Mouse (Mus musculus) T-helper 17 cell (primary cell): Measurements from ENCODE around the gene Frmd5.
"Not testable (repeated sequence)": the region's sequence is repeated elsewhere in the genome, so short reads cannot be mapped to it uniquely, and the experiment has no call there.

Experiments used
- in situ Hi-C, 2 experiments: fragments of 300-600 bp; cut with MboI, MseI; formaldehyde crosslinking; loops; 1 replicate in 1 of 2; 2 replicates in 1 of 2; pipeline ENCODE4 v1.15.1; 2025; ENCODE audit warnings: high pct_unique_total_duplicates in 2 of 2

Frmd5 gene

GRCm38 (mm10) chr2:121582809-121583376, 224.0 kb downstream of the Frmd5 start:
- in situ Hi-C loops = no loop called here

DNA sequence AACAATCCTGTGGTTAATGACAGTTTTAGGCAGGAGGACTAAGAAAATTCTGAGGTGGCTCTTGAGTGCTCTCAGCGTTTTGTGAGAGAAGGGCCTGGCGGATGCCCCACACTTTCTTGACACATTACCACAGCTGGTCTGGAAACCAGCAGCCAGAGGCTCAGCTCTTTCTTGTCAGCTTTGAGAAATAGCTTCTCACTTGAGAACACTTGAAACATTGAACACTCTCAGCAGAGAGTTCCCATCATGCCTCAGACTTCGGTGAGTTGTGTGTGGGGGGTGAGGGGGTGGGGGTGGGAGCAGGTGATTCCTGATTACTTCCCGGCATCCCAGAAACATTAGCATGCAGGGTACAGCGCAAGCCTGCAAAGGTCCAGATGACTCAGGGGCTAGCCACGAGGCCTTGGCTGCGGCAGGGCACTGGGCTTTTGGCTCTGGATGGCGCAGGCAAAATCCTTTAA, 231.1 kb downstream of the Frmd5 start:
- in situ Hi-C loops = loop anchor here (10.0 kb wide), 4 partner anchors 109 to 259 kb away; partner anchors contain the start of gene Frmd5 (in 1 of the 2)

DNA sequence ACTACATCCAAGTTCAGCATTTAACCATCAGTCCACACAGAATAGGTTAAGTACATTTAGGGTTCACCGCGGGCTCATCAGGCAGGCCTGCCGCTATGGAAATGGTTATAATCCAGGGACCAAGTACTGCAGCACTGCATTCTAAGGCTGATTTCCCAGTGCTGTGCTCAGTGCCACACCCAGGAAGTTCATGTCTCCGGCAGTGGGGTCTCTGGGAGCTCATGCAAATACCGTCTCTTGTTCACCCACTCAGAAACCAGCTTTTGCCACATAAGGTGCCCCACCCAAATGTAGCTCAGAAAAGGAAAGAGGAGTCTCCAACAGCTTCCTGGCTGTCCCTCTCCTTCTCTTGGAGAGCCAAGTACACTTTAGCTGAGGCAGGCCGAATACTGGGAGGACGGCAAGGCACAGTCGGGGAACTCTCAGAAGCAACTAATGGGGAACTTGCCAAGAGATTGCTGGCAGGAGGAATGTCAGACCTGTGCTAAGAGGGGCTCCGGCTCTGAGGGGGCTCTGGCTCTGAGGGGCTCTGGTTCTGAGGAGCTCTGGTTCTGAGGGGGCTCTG, 232.7 kb downstream of the Frmd5 start:
- in situ Hi-C loops = loop anchor here (10.0 kb wide), 4 partner anchors 111 to 261 kb away; partner anchors contain the start of gene Frmd5 (in 1 of the 2)

- in situ Hi-C loops = loop anchor here (10.0 kb wide), 4 partner anchors 113 to 263 kb away; partner anchors contain the start of gene Frmd5 (in 1 of the 2)
These were observed 235.1 kb downstream of the Frmd5 start for GRCm38 (mm10) chr2:121571780-121572179.

GRCm38 (mm10) chr2:121570999-121571655, 235.8 kb downstream of the Frmd5 start:
- in situ Hi-C loops = loop anchor here (10.0 kb wide), 4 partner anchors 114 to 264 kb away; partner anchors contain the start of gene Frmd5 (in 1 of the 2)

- in situ Hi-C loops = loop anchor here (10.0 kb wide), 4 partner anchors 115 to 265 kb away; partner anchors contain the start of gene Frmd5 (in 1 of the 2)
These were observed 236.8 kb downstream of the Frmd5 start for GRCm38 (mm10) chr2:121570049-121570448.

GRCm38 (mm10) chr2:121565911-121566310, 241.0 kb downstream of the Frmd5 start:
- in situ Hi-C loops = no loop called here

GRCm38 (mm10) chr2:121563117-121563516, 243.8 kb downstream of the Frmd5 start:
- in situ Hi-C loops = no loop called here

DNA sequence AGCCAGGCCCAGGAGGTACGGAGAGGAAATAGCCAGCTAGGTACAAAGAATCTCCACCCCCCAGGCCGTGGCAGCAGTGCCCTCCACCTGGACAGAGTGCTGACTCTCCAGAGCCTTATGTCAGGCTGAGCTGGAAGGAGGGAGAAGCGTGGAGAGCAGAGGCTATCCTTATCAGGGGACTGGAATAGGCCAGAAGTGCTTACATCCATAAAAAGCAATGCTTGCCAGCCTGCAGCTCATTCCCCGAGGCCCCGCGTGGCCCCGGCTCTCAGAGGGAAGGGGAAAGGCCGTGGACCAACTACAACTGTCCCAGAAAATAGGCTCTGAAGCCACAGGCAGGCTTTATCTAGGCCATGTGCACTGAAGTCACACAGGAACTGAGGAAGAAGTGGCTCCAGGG, 255.6 kb downstream of the Frmd5 start:
- in situ Hi-C loops = no loop called here

DNA sequence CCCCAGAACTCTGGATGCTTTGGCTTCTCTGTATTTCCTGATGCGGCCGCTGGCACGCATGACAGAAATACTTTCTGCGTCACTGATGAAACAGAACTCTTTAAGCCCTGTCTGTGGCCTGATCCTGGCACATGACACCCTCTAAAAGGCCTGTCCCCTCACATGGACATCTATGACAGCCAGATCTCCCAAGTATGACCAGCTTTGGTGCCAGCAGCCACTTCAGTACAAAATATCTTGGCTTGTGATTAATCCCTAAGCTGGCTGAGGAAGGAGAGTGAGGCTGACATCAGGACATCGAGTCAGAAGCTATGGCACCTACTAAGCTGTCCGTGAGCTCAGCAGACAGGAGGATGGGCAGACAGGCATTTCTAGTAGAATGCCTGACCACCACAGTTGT, 257.3 kb downstream of the Frmd5 start:
- in situ Hi-C loops = loop anchor here in 1 of 2 experiments (10.0 kb wide), 1 partner anchor 425 kb away; no protein-coding TSS in a partner anchor

GRCm38 (mm10) chr2:121544829-121545228, 262.1 kb downstream of the Frmd5 start:
- in situ Hi-C loops = loop anchor here in 1 of 2 experiments (10.0 kb wide), 1 partner anchor 430 kb away; no protein-coding TSS in a partner anchor

DNA sequence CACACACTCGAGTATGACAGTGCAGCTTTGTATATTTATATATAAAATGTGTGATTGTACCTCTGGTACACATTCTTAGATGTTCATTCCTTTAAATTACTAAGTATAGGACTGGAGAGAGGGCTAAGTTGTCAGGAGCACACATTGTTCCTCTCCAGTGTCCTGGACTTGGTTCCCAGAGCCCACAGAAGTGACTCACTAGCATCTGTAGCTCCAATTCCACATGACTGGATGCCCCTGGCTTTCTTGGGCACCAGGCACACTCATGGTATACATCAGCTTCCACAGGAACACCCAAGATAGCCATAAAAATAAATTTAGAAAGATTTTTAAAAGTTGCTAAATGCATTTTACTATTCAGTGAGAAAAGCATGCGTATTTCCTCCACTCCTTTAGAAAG, 281.8 kb downstream of the Frmd5 start:
- in situ Hi-C loops = loop anchor here (5.0 kb wide), 1 partner anchor 38 kb away; no protein-coding TSS in a partner anchor

DNA sequence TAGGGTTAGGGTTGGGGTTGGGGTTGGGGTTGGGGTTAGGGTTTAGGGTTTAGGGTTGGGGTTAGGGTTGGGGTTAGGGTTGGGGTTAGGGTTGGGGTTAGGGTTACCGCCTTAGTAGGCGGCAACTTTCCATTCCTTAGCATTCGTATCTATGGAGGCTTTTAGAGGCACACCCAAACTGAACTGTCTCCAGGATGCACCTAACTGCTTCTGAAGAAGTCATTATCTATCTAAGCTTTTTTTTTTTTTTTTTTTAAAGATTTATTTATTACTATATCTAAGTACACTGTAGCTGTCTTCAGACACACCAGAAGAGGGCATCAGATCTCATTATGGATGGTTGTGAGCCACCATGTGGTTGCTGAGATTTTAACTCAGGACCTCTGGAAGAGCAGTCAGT, 284.1 kb downstream of the Frmd5 start:
- in situ Hi-C loops = not testable (repeated sequence)

- in situ Hi-C loops = no loop called here
These were observed 284.9 kb downstream of the Frmd5 start for GRCm38 (mm10) chr2:121522006-121522405.

DNA sequence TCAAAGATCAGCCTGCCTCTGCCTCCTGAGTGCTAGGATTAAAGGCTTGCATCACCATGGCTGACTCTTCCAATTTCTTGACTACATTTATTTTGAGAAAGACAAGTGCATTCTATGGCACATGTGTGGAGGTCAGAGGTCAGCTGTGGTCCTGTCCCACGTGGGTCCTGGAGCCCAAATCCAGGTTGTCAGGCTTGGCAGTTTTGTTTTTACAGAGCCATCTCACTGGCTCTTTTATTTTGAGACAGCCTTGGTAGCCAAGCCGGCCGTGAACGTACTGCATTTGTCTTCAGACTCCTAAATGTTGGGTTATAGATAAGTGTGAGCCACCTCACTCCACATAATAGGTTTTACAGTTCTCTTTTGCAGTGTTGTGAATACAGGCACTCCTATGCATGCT, 288.2 kb downstream of the Frmd5 start:
- in situ Hi-C loops = not testable (repeated sequence)

DNA sequence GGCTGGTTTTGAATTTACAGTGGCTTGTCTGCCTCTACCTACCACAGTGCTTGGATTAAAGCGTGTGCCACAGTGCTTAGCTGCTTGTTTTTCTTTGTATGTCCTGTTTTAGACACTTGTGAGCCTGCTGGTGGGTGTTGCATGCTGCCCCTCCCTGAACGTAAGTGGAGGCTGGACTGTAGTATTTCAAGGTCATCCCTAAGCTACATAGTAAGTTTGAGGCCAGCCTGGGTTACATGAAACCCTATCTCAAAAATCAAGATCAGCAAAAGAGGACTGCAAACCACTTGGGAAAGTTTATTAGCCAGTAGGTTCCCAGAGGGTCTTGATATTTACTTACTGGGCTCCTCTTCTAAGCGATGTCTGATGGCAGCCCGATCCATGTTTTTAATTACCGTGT, 288.8 kb downstream of the Frmd5 start:
- in situ Hi-C loops = no loop called here

DNA sequence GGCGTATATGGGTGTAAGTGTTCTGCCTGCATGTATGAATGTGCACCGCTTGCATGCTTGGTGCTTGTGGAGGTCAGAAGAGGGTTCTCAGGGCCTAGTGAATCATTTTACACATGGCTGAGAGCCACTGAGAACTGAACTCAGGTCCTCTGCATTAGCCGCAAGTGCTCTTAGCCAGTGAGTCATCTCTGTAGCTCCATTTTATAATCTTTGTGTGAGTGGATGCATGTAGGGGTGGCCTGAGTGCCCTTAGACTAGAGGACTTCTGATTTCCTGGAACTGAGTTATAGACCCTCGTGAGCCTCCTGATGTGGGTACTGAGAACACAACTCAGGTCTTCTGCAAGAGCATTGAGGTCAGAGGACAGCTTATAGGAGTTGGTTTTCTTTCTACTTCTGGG, 292.7 kb downstream of the Frmd5 start:
- in situ Hi-C loops = no loop called here

DNA sequence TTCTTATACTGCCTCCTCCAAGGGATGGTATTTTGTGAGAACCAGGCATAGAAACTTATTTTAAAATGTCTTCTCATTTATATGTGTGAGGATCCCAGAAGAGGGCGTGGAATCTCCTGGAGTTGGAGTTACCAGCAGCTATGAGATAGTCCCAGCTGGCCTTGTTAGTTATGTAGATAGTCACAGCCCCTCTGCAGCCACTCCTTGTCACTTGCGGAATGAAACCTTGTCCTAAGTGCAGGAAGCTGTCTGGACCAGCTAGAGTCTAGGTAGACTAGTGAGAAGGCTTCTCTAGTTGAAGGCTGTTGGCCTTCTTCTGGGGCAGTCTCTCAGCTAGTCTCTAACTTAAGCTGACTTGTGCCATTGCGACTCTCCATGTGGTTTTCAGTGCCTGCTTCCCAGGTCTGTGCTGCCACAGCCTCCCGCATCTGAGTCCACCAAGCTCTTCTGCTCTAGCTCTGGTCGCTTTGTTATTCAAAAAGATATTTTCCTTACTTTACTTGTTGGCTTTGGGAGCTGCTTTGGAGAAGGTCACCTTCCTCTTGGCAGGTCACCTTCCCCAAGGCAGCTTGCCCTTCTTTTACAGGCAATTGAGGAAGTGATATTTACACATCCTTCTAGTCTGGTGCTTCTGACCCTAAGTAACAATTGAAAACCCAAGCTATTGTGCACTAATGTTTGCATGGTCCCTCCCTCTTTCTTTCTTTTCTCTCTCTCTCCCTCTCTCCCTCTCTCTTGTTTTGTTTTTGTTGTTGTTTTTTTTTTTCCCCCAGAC, 293.7 kb downstream of the Frmd5 start:
- in situ Hi-C loops = not testable (repeated sequence)

DNA sequence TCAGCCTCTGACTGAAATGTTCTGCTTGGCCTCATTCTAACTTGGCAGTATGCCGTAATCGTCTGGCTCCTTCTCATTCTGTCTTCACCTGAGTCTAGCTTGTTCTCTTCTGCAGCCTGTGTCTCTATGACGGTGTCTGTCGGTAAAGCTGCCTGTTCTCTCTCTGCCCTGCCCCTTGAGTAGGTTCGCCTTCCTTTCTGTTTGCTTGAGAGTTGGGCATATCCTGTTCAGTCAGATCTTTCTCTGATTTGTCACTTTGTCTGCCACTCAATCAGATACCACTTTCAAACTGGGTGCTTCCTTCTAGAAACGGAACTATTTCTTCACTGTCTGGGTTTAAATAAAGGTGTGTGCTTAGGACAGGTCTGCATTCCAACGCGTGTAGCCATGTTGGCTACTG, 295.5 kb downstream of the Frmd5 start:
- in situ Hi-C loops = no loop called here

- in situ Hi-C loops = loop anchor here in 1 of 2 experiments (5.0 kb wide), 1 partner anchor 37 kb away; the partner anchor contains the start of gene Mfap1b
These were observed 297.3 kb downstream of the Frmd5 start for GRCm38 (mm10) chr2:121509584-121509983.

DNA sequence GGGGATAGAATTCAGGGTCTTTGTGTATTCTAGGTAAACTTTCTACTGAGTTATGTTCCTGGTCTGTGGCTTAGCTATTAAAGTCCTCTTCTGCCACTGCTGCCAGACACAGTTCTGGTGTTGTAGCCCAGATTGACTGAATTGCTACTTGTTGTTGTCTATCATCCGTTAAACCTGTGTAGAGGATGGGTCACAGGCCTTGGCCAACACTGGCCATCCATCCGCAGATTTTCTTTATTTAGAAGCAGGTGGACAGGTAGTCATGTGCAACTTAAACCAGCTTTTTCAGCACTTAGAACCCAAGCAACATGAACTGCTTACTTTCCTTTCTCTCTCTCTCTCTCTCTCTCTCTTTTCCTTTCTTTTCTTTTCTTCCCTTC, 298.9 kb downstream of the Frmd5 start:
- in situ Hi-C loops = loop anchor here in 1 of 2 experiments (5.0 kb wide), 1 partner anchor 36 kb away; the partner anchor contains the start of gene Mfap1b
